Mouse (Mus musculus) intestine, postnatal 0 days (tissue): ENCODE measurements at regions not wholly inside any gene's neighbourhood (a gene's known extent, or its start where the extent isn't known, plus 50 kb on each side); places are given as distances from the start of the nearest gene placed in this dataset.
A peak's percentile ranks its signal among the peaks of the same experiment; 100 is the strongest.

ENCODE experiments used
- ATAC-seq: fragments of 200-750 bp; cut with Nextera tagmentation; 2 replicates; pipeline ENCODE4 v1.8.0; 2017; ENCODE audit warnings: mild to moderate bottlenecking, moderate TSS enrichment, moderate library complexity
- H3K27ac ChIP-seq: fragments of 300-500 bp; sonication (generic); 2 replicates; pipeline ENCODE4 v1.5.1; 2014; ENCODE audit warnings: mild to moderate bottlenecking, low read depth, low read length, moderate library complexity
- H3K27me3 ChIP-seq: fragments of 300-500 bp; sonication (generic); replicated peaks from 2 replicates; pipeline ENCODE4 v1.6.1; 2014; ENCODE audit warnings: low read length, mixed read lengths; ENCODE audit not compliant: control insufficient read depth, insufficient read depth
- H3K36me3 ChIP-seq: fragments of 300-500 bp; sonication (generic); 2 replicates; pipeline ENCODE4 v1.6.1; 2014; ENCODE audit warnings: mild to moderate bottlenecking, moderate library complexity; ENCODE audit not compliant: control insufficient read depth, insufficient read depth
- H3K4me1 ChIP-seq: fragments of 300-500 bp; sonication (generic); replicated peaks from 2 replicates; pipeline ENCODE4 v1.6.1; 2014; ENCODE audit warnings: antibody characterized with exemption, low read length, mixed read lengths; ENCODE audit not compliant: control insufficient read depth, insufficient read depth
- H3K4me2 ChIP-seq: fragments of 300-500 bp; sonication (generic); replicated peaks from 2 replicates; pipeline ENCODE4 v1.6.1; 2014; ENCODE audit warnings: low read depth, mild to moderate bottlenecking, moderate library complexity
- H3K4me3 ChIP-seq: fragments of 300-500 bp; sonication (generic); 2 replicates; pipeline ENCODE4 v1.5.1; 2014; ENCODE audit warnings: low read depth, low read length
- H3K9ac ChIP-seq: fragments of 300-500 bp; sonication (generic); 2 replicates; pipeline ENCODE4 v1.6.1; 2014; ENCODE audit warnings: mild to moderate bottlenecking, low read depth, low read length
- H3K9me3 ChIP-seq: fragments of 300-500 bp; sonication (generic); 2 replicates; pipeline ENCODE4 v1.6.1; 2016; ENCODE audit warnings: mixed run types; ENCODE audit not compliant: control insufficient read depth
- CTCF ChIP-seq: sonication (generic); IDR thresholded peaks from 2 replicates; pipeline ENCODE4 v1.5.1; 2016; ENCODE audit warnings: low read depth, mild to moderate bottlenecking, control low read depth, antibody characterized with exemption, moderate library complexity
- WGBS: fragments of 180-500 bp; shearing (Covaris S2); extraction: QIAGEN DNeasy Blood & Tissue Kit; methylation state at CpG from one replicate; pipeline ENCODE4 v1.1.7; 2014; 5-methylcytosine and 5-hydroxymethylcytosine counted together

- no peak overlapping the region for H3K9ac ChIP-seq
- no peak for TF ChIP-seq CTCF
- no peaks in the 10 kb centered on the region for H3K9me3 ChIP-seq
- no peaks in the 10 kb centered on the region for H3K36me3 ChIP-seq
- no peak overlapping the region for H3K4me2 ChIP-seq
- no peak for ATAC-seq
- H3K4me1 ChIP-seq: 0 out of 2 replicates have a peak, but pooled peaks cover 5% of the 10 kb centered on the region
- no peak overlapping the region for H3K4me3 ChIP-seq
- H3K27me3 ChIP-seq: no peaks in the 10 kb centered on the region
- H3K27ac ChIP-seq: no peak overlapping the region
- 76% methylated on average over 9 of the region's 9 CpGs for WGBS
Measured at GRCm38 (mm10) chr9:14190660-14191059, 84.2 kb upstream of the Sesn3 start.

GRCm38 (mm10) chr9:14194748-14195147, 80.1 kb upstream of the Sesn3 start:
- WGBS: 90% methylated on average over 5 of the region's 5 CpGs
- Histone ChIP-seq H3K27me3 (no peaks in the 10 kb centered on the region), H3K4me3 (no peak overlapping the region), H3K4me2 (no peak overlapping the region), H3K9ac (no peak overlapping the region), H3K9me3 (no peaks in the 10 kb centered on the region), H3K4me1 (0 out of 2 replicates have a peak, but pooled peaks cover 5% of the 10 kb centered on the region), H3K27ac (no peak overlapping the region), H3K36me3 (no peaks in the 10 kb centered on the region)
- ATAC-seq: no peak
- TF ChIP-seq CTCF: no peak

- Histone ChIP-seq H3K36me3 (no peaks in the 10 kb centered on the region), H3K4me2 (no peak overlapping the region), H3K27ac (no peak overlapping the region), H3K9me3 (no peaks in the 10 kb centered on the region), H3K9ac (no peak overlapping the region), H3K27me3 (no peaks in the 10 kb centered on the region), H3K4me3 (no peak overlapping the region), H3K4me1 (no peaks in the 10 kb centered on the region)
- no peak for ATAC-seq
- 73% methylated on average over 3 of the region's 3 CpGs for WGBS
- TF ChIP-seq CTCF: no peak
Measured at GRCm38 (mm10) chr9:14199116-14199515, 75.8 kb upstream of the Sesn3 start.

- TF ChIP-seq CTCF: no peak
- H3K36me3 ChIP-seq: no peaks in the 10 kb centered on the region
- H3K4me1 ChIP-seq: no peaks in the 10 kb centered on the region
- H3K4me3 ChIP-seq: no peak overlapping the region
- H3K27me3 ChIP-seq: no peaks in the 10 kb centered on the region
- whole genome bisulfite sequencing: 45% methylated on average over 9 of the region's 9 CpGs
- H3K9ac ChIP-seq: no peak overlapping the region
- H3K4me2 ChIP-seq: no peak overlapping the region
- no peaks in the 10 kb centered on the region for H3K9me3 ChIP-seq
- peak; percentile 49 for ATAC-seq
- no peak overlapping the region for H3K27ac ChIP-seq
Measured at GRCm38 (mm10) chr9:14199983-14200700, 74.7 kb upstream of the Sesn3 start.

GRCm38 (mm10) chr9:14200852-14201251, 74.0 kb upstream of the Sesn3 start:
- ATAC-seq: no peak
- no peak overlapping the region for H3K4me3 ChIP-seq
- H3K4me2 ChIP-seq: no peak overlapping the region
- TF ChIP-seq CTCF: no peak
- no peaks in the 10 kb centered on the region for H3K9me3 ChIP-seq
- H3K4me1 ChIP-seq: no peaks in the 10 kb centered on the region
- no peaks in the 10 kb centered on the region for H3K27me3 ChIP-seq
- no peaks in the 10 kb centered on the region for H3K36me3 ChIP-seq
- WGBS: 89% methylated on average over 4 of the region's 4 CpGs
- no peak overlapping the region for H3K9ac ChIP-seq
- no peak overlapping the region for H3K27ac ChIP-seq

- no peak for ATAC-seq
- H3K4me1 ChIP-seq: 0 out of 2 replicates have a peak, but pooled peaks cover 4% of the 10 kb centered on the region
- H3K9ac ChIP-seq: no peak overlapping the region
- H3K27ac ChIP-seq: no peak overlapping the region
- no peak overlapping the region for H3K4me3 ChIP-seq
- WGBS: 77% methylated on average over 10 of the region's 10 CpGs
- TF ChIP-seq CTCF: no peak
- H3K4me2 ChIP-seq: no peak overlapping the region
- no peaks in the 10 kb centered on the region for H3K36me3 ChIP-seq
- H3K9me3 ChIP-seq: no peaks in the 10 kb centered on the region
- no peaks in the 10 kb centered on the region for H3K27me3 ChIP-seq
Measured at GRCm38 (mm10) chr9:14202551-14203306, 72.1 kb upstream of the Sesn3 start.
